Mouse (Mus musculus): Measurements from ENCODE around the gene Sema3f. TPM values are rescaled to one million over a fixed set of nuclear protein-coding genes. Genes with fewer than 3 reads are reported as not detected.

Gene Sema3f
- polyA plus RNA-seq (2011; ENCODE audit: insufficient read length, low read depth, missing spikeins): 68.0 and 88.1 TPM in 2 replicates

- peaks cover 8% of the 10 kb centered on the region; the same call in 1 of the 2 replicates for H3K4me1 ChIP-seq (ENCODE audit: control insufficient read depth, insufficient read depth, low read length)
- peak within 1 kb of the TSS; percentile 58 for H3K4me3 ChIP-seq (ENCODE audit: insufficient read depth, low read length)
- TF ChIP-seq POLR2A (IDR thresholded peaks at IDR 0.05; ENCODE audit: low read depth, low read length) (peak; percentile 94), CTCF (IDR thresholded peaks at IDR 0.05; ENCODE audit: borderline replicate concordance, insufficient read depth, low read length) (peak; percentile 39; the same call in 1 of the 2 replicates)
- 0 out of 2 replicates have a peak within 1 kb of the TSS, but pooled peaks have one; percentile 44 for H3K27ac ChIP-seq (ENCODE audit: insufficient read depth, low read length)
Observed at GRCm38 (mm10) chr9:107709697-107710483, at the start of gene Sema3f. Sema3f (minus strand) TSS chr9:107710475.

- H3K27ac ChIP-seq (ENCODE audit: insufficient read depth, low read length): no peak overlapping the region
- no peaks in the 10 kb centered on the region for H3K4me1 ChIP-seq (ENCODE audit: control insufficient read depth, insufficient read depth, low read length)
- no peak for TF ChIP-seq CTCF (IDR thresholded peaks at IDR 0.05; ENCODE audit: borderline replicate concordance, insufficient read depth, low read length)
- no peak for TF ChIP-seq POLR2A (IDR thresholded peaks at IDR 0.05; ENCODE audit: low read depth, low read length)
- H3K4me3 ChIP-seq (ENCODE audit: insufficient read depth, low read length): no peak overlapping the region
Observed at GRCm38 (mm10) chr9:107759593-107759992, 49.3 kb upstream of the Sema3f start.

- Histone ChIP-seq H3K4me3 (ENCODE audit: insufficient read depth, low read length) (no peak overlapping the region), H3K4me1 (ENCODE audit: control insufficient read depth, insufficient read depth, low read length) (no peaks in the 10 kb centered on the region), H3K27ac (ENCODE audit: insufficient read depth, low read length) (no peak overlapping the region)
- no peak for TF ChIP-seq CTCF (IDR thresholded peaks at IDR 0.05; ENCODE audit: borderline replicate concordance, insufficient read depth, low read length)
- TF ChIP-seq POLR2A (IDR thresholded peaks at IDR 0.05; ENCODE audit: low read depth, low read length): no peak
Observed at GRCm38 (mm10) chr9:107750378-107750777, 40.1 kb upstream of the Sema3f start.

- no peaks in the 10 kb centered on the region for H3K4me1 ChIP-seq (ENCODE audit: control insufficient read depth, insufficient read depth, low read length)
- H3K27ac ChIP-seq (ENCODE audit: insufficient read depth, low read length): no peak overlapping the region
- no peak overlapping the region for H3K4me3 ChIP-seq (ENCODE audit: insufficient read depth, low read length)
- TF ChIP-seq POLR2A (IDR thresholded peaks at IDR 0.05; ENCODE audit: low read depth, low read length) (no peak), CTCF (IDR thresholded peaks at IDR 0.05; ENCODE audit: borderline replicate concordance, insufficient read depth, low read length) (no peak)
Observed at GRCm38 (mm10) chr9:107748063-107748462, 37.8 kb upstream of the Sema3f start.

GRCm38 (mm10) chr9:107747310-107747709, 37.0 kb upstream of the Sema3f start:
- H3K4me1 ChIP-seq (ENCODE audit: control insufficient read depth, insufficient read depth, low read length): no peaks in the 10 kb centered on the region
- TF ChIP-seq POLR2A (IDR thresholded peaks at IDR 0.05; ENCODE audit: low read depth, low read length) (no peak), CTCF (IDR thresholded peaks at IDR 0.05; ENCODE audit: borderline replicate concordance, insufficient read depth, low read length) (no peak)
- H3K27ac ChIP-seq (ENCODE audit: insufficient read depth, low read length): no peak overlapping the region
- H3K4me3 ChIP-seq (ENCODE audit: insufficient read depth, low read length): no peak overlapping the region

GRCm38 (mm10) chr9:107746679-107747078, 36.4 kb upstream of the Sema3f start:
- Histone ChIP-seq H3K4me1 (ENCODE audit: control insufficient read depth, insufficient read depth, low read length) (no peaks in the 10 kb centered on the region), H3K27ac (ENCODE audit: insufficient read depth, low read length) (no peak overlapping the region), H3K4me3 (ENCODE audit: insufficient read depth, low read length) (no peak overlapping the region)
- TF ChIP-seq CTCF (IDR thresholded peaks at IDR 0.05; ENCODE audit: borderline replicate concordance, insufficient read depth, low read length) (no peak), POLR2A (IDR thresholded peaks at IDR 0.05; ENCODE audit: low read depth, low read length) (no peak)

GRCm38 (mm10) chr9:107744061-107744460, 33.8 kb upstream of the Sema3f start:
- Histone ChIP-seq H3K4me3 (ENCODE audit: insufficient read depth, low read length) (no peak overlapping the region), H3K4me1 (ENCODE audit: control insufficient read depth, insufficient read depth, low read length) (no peaks in the 10 kb centered on the region)
- no peak for TF ChIP-seq POLR2A (IDR thresholded peaks at IDR 0.05; ENCODE audit: low read depth, low read length)
- no peak for TF ChIP-seq CTCF (IDR thresholded peaks at IDR 0.05; ENCODE audit: borderline replicate concordance, insufficient read depth, low read length)

GRCm38 (mm10) chr9:107738841-107739202, 28.5 kb upstream of the Sema3f start:
- no peak overlapping the region for H3K27ac ChIP-seq (ENCODE audit: insufficient read depth, low read length)
- no peak overlapping the region for H3K4me3 ChIP-seq (ENCODE audit: insufficient read depth, low read length)
- 0 out of 2 replicates have a peak, but pooled peaks cover 3% of the 10 kb centered on the region for H3K4me1 ChIP-seq (ENCODE audit: control insufficient read depth, insufficient read depth, low read length)
- TF ChIP-seq CTCF (IDR thresholded peaks at IDR 0.05; ENCODE audit: borderline replicate concordance, insufficient read depth, low read length) (0 out of 2 replicates have a peak, but pooled peaks have one; percentile 19), POLR2A (IDR thresholded peaks at IDR 0.05; ENCODE audit: low read depth, low read length) (no peak)

More at GRCm38 (mm10) chr9:107744061-107744460, 33.8 kb upstream of the Sema3f start:
- no peak overlapping the region for H3K27ac ChIP-seq (ENCODE audit: insufficient read depth, low read length)

- H3K27ac ChIP-seq (ENCODE audit: insufficient read depth, low read length): no peak overlapping the region
- peak; percentile 96 for TF ChIP-seq CTCF (IDR thresholded peaks at IDR 0.05; ENCODE audit: borderline replicate concordance, insufficient read depth, low read length)
- TF ChIP-seq POLR2A (IDR thresholded peaks at IDR 0.05; ENCODE audit: low read depth, low read length): no peak
- no peak overlapping the region for H3K4me3 ChIP-seq (ENCODE audit: insufficient read depth, low read length)
- 0 out of 2 replicates have a peak, but pooled peaks cover 3% of the 10 kb centered on the region for H3K4me1 ChIP-seq (ENCODE audit: control insufficient read depth, insufficient read depth, low read length)
Observed at GRCm38 (mm10) chr9:107738020-107738840, 28.0 kb upstream of the Sema3f start.
